Mouse (Mus musculus): ENCODE data around the gene Tut1.

Gene Tut1

DNA sequence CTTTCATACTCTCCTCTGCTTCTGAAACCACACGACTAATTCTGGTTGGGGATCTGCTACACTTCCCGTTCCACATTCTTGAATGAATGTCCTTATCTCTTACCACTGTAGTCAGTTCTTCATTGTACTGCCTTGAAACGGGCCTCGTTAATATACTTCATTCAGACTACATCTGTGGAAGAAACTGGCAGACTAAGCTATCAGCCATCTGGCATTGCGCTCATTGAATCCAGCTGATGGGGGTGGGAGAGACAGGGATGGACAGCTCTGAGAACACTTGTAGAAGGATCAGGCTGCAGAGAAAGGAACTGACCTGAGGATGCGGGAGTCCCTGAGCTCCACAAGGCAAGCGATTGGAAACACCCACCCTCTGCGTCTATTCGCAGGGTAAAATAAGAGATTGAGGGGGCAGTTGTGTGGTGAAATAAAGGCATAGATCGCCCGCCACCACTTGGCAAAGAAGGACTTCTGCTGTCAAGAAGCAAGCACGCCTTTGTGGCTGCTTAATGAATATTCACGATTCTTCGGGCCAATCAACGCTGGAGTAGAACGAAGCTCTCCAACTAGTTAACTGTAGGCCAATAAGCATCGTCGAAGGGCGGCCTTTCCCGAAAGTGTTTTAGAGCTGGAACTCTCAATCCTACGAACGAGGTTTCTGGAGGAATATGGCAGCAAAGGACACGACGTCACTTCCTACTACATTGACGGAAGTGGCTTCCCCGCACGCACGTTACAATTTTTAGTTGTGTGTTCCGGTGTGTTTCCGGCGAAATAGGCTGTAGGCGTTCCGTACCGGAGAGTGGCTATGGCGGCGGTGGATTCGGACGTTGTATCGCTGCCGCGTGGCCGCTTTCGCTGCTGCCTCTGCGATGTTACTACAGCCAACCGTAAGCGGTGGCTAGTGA is at the start of gene Tut1:
Gene Tut1 (plus strand): TSS at position 713 of the 905 bp plus-strand sequence.
- DNase-seq (ENCODE audit: low read depth, low spot score) = peak; percentile 97

DNA sequence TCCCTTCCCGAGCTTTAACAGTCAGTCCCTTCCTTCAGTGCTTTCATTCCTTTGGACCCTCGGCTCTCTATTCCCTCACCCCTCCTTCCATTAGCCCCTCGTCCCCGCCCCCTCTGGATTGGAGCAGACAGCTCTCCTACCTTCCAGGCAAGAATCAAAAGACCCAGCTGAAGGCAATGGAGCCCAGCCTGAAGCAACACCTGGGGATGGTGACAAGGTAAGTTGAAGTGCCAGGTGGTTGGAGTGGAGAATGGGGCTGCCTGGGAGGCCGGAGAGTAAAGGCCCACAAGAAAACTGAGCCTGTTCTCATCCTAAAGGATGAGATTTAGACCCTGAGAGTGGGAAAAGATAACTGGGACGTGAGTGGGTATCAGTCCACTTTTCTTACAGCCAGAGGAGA is 45.1 kb upstream of the Tut1 start:
- no peak for DNase-seq (ENCODE audit: low read depth, low spot score)

GRCm38 (mm10) chr19:8911810-8912209 is 41.8 kb upstream of the Tut1 start:
- no peak for DNase-seq (ENCODE audit: low read depth, low spot score)

DNA sequence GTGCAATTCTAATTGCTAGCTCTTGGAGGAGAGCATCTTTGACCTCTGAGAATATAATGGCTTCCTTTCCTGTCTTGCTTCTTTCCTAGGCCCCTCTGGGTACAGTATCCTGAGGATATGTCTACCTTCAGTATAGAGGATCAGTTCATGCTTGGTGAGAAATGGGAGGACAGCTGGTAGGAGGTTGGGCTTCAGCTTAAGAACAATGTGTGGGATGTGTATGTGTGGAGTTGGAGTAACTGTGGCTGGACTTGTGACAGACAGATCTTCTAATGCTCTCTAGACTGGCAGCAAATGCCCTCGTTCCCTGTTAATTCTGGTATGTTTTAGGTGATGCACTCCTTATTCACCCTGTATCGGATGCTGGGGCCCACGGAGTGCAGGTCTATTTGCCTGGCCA is 39.4 kb upstream of the Tut1 start:
- DNase-seq (ENCODE audit: low read depth, low spot score) = no peak

GRCm38 (mm10) chr19:8919000-8919399 is 34.6 kb upstream of the Tut1 start:
- DNase-seq (ENCODE audit: low read depth, low spot score) = peak; percentile 77

DNA sequence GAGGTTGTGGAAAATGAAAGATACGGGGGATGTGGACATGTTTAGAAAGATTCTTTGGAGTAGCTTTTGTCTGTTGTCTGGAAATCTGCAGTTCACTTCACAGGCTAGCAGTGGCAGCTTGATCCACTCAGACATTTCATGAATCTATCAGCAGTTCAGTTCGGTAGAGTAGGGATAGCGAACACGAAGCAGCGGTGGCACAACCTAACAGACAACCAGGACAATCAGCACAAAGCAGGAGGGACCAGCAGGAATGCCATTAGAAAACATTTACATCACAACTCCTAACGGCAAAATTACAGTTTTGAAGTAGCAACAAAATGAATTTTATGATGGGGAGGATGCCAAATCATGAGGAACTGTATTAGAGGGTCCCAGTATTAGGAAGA is 34.0 kb upstream of the Tut1 start:
- peak; percentile 57 for DNase-seq (ENCODE audit: low read depth, low spot score)

DNA sequence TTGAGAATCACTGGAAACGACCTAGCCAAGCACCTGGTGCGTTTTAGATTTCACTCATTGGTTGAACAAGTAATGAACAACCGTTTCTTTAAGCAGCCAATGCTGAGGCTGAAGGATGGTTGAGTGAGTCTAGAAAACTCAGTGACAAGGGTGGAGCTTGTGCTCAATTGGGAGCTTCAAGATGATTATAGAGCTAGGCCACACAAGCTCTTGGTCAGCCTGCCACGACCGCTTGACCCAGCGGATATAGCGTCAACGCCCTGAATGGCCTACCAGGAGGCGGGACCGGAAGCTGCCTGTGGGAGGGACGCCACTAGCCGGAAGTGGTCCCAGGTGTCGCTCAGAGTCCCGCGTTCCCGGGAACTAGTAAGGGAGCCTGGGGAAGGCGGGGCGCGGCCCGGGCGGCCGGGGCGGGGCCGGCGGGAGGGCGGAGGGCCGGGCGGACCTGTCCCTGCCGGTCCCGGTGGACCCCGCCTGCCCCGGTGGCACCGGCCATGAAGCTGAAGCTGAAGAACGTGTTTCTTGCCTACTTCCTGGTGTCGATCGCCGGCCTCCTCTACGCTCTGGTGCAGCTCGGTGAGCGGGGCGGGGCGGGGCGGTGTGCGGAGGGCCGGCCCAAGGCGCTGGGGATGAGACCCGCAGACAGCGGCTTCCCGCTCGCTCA is 33.4 kb upstream of the Tut1 start, which contains the start of gene B3gat3:
Gene B3gat3 (plus strand): TSS at position 302 of the 664 bp plus-strand sequence.
- DNase-seq (ENCODE audit: low read depth, low spot score) = peak; percentile 96

- DNase-seq (ENCODE audit: low read depth, low spot score) = peak; percentile 68
These were observed 32.8 kb upstream of the Tut1 start for GRCm38 (mm10) chr19:8920836-8921291.

DNA sequence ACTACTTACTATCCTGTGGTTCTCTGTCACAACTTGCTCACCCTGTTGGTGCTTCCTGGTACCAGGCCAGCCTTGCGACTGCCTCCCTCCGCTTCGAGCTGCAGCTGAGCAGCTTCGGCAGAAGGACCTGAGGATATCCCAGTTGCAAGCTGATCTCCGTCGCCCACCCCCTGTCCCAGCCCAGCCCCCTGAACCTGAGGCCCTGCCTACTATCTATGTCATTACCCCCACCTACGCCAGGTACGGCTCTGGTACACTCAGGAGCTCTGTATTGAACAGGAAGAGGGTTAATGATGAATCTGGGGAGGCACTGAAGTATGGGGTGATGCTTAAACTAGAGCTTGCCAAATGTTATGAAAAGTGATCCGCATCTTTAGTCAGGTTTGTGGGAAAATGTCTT is 31.9 kb upstream of the Tut1 start:
- DNase-seq (ENCODE audit: low read depth, low spot score) = no peak

DNA sequence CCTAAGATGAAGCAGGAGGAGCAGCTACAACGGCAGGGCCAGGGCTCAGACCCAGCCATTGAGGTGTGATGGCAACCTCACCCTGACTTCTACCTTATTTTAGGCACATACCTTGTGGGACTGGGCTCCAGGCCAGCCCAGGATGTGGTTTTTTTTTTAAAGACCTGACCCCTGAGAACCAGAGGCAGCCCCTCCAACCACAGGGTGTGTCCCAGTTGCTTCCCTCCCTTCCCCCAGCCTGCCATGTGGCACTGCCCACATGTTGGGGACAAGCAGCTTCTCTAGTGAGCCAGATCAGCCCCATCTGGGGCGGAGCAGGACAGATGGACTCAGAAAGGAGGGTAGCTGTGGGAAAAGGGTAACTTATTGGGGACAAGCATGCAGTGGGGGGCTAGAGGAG is 26.9 kb upstream of the Tut1 start:
- no peak for DNase-seq (ENCODE audit: low read depth, low spot score)

DNA sequence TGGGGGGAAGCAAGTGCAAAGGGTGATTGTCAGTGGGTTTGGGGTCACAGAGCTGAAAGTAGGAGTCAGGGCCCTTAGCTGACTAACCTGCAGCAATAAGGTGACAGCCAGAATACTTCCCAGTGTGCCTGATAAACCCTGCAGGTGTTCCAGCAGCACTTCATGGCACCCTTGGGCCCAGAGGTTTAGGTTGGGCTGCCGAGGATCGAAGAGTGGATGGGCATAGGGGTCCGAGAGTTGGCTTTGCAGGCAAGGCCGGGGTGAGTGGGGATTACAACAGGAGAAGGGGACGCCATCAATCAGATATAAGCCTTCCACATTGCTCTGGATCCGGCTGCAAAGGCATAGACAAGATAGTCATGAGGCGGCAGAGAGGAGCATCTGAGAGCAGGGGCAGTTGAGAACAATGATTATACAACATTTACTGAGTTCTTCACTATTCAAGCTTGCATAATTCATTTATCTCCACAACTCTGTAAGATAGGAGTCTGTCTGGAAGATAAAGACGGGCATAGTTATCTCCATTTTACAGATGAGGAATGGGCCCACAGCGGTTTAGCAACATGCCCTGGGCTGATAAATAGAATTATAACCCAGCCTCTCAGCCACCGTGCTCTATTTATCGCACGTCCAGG is 25.6 kb upstream of the Tut1 start:
- no peak for DNase-seq (ENCODE audit: low read depth, low spot score)

DNA sequence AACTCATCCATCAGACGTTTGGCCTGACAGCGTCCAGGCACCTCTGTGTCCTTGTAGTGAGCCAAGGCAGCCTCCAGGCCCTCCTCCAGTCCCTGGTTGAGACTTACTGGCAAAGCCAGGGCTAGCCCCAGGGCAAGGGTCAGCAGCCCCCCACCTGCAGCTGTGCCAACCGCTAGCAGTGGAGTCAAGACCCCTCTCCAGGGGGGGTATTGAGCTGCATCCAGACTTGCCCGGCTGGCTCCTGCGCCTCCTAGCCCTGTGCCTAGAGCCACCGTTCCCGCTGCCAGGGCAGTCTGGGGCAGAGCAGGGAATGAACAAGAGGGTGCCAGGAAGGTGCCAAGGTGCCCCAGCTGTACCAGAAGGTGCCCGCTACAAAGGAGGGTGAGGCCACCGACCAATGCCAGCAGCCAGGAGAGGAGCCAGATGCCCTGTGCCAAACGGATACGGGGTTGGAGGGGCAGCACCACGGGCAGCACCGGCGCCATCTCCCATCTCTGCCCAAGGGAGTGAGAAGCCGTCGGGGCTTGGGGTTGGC is 24.9 kb upstream of the Tut1 start:
- DNase-seq (ENCODE audit: low read depth, low spot score) = no peak

GRCm38 (mm10) chr19:8929224-8930088 is 24.2 kb upstream of the Tut1 start, which contains the start of the genes Rom1 and Eml3:
Gene Rom1 (minus strand): TSS chr19:8929356.
Gene Eml3 (plus strand): TSS chr19:8929552.
- peak; percentile 89 for DNase-seq (ENCODE audit: low read depth, low spot score)

- no peak for DNase-seq (ENCODE audit: low read depth, low spot score)
These were observed 23.5 kb upstream of the Tut1 start for GRCm38 (mm10) chr19:8930117-8930516.

- no peak for DNase-seq (ENCODE audit: low read depth, low spot score)
These were observed 22.9 kb upstream of the Tut1 start for GRCm38 (mm10) chr19:8930771-8931170.

- DNase-seq (ENCODE audit: low read depth, low spot score) = no peak
These were observed 16.9 kb upstream of the Tut1 start for GRCm38 (mm10) chr19:8936736-8937135.

DNA sequence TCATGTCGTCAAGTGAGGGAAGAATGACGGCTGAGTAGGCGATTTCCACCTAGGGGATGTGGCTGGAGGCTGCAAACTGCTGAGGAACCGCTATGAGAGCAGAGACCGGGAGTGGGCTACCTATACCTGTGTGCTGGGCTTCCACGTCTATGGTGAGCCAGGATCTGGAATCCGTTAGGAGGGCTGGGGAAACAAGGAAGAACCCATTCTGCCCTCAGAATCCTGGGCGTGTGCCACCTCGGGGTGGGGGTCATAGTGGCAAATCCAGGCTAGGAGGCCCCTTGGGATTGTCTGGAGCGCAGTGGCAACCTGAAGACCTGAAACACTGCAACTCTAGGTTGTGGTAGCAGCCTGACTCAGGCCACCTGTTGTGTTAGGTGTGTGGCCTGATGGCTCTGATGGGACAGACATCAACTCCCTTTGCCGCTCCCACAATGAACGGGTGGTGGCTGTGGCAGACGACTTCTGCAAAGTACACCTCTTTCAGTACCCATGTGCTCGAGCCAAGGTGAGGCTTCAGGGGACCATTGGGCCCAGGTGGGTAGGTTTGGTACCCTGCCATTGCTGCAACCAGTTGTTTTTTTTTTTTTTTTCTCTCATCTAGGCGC is 13.0 kb upstream of the Tut1 start:
- no peak for DNase-seq (ENCODE audit: low read depth, low spot score)

- DNase-seq (ENCODE audit: low read depth, low spot score) = no peak
These were observed 12.5 kb upstream of the Tut1 start for GRCm38 (mm10) chr19:8941136-8941514.

DNA sequence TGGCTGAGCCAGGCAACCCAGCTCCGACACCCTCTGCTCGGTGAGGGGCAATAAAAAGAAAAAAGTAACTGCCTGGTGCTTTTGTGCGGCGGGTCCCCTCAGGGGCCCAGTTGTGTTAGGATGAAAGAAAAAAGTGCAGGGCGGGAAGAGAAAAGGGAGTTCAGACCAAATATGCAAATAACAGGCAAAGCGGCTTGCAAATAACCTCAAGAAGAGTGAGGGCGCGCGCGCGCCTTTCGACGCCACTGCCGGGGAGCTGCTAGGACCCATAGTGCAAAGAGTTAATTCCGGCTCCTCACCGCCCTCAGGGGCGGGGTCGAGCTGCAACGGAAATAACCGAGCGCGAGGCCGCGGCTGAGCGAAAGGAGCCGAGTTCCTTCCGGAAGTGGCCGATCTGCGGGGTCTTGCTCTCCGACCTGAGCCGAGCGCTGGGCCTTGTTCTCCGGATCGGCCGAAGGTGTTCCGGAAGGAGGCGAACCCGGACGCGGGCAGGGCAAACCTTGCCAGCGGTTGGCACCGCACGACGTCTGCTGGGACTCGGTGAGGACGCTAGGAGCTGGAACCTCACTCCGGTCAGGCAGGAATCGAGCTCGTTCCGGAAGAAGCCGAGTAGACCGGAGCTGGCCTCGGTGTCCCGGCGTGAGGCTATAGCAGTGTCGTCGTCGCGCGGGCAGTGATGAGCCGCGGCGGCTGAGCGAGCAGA is 12.0 kb upstream of the Tut1 start, which contains the start of gene Mta2:
Gene Mta2 (plus strand): TSS at position 361 of the 703 bp plus-strand sequence.
- DNase-seq (ENCODE audit: low read depth, low spot score) = peak; percentile 99
